Mouse (Mus musculus) MEL (cell line): ENCODE results near the gene Snd1. TPM values are rescaled to one million over a fixed set of nuclear protein-coding genes. Genes with fewer than 3 reads are reported as not detected.

ENCODE experiments used
- DNase-seq: peaks from one replicate; pipeline ENCODE4 v3.0.0; 2011; ENCODE audit warnings: low read depth, low spot score
- H3K27ac ChIP-seq: 2 replicates; pipeline ENCODE4 v1.5.1; 2012; ENCODE audit warnings: low read depth, mild to moderate bottlenecking, control low read depth, low read length, moderate library complexity; ENCODE audit not compliant: control insufficient read depth
- H3K27me3 ChIP-seq, 2 experiments: fragments of 150-350 bp in 1 of 2; sonication (generic) in 1 of 2; 2 replicates each; pipeline ENCODE4 v1.6.1; 2012; ENCODE audit warnings: low read length in 2 of 2, mild to moderate bottlenecking in 2 of 2, improper control_type of control experiment in 1 of 2, moderate library complexity in 1 of 2; ENCODE audit not compliant: insufficient read depth in 2 of 2, control insufficient read depth in 1 of 2
- H3K36me3 ChIP-seq, 2 experiments: 2 replicates each; pipeline ENCODE4 v1.6.1; 2012 to 2014; ENCODE audit warnings: low read length in 2 of 2, improper control_type of control experiment in 1 of 2, inconsistent platforms in 1 of 2, mild to moderate bottlenecking in 1 of 2; ENCODE audit not compliant: insufficient read depth in 2 of 2, control insufficient read depth in 1 of 2
- H3K4me1 ChIP-seq, 2 experiments: fragments of 150-350 bp in 1 of 2; sonication (generic) in 1 of 2; 2 replicates each; pipeline ENCODE4 v1.6.1; 2012; ENCODE audit warnings: low read length in 2 of 2, improper control_type of control experiment in 1 of 2, mild to moderate bottlenecking in 1 of 2; ENCODE audit not compliant: insufficient read depth in 2 of 2, control insufficient read depth in 1 of 2
- H3K4me3 ChIP-seq, 2 experiments: fragments of 150-350 bp in 1 of 2; sonication (generic) in 1 of 2; 2 replicates each; pipeline ENCODE4 v1.5.1; 2012; ENCODE audit warnings: low read depth in 2 of 2, low read length in 2 of 2, mild to moderate bottlenecking in 2 of 2, moderate library complexity in 2 of 2, control low read depth in 1 of 2, improper control_type of control experiment in 1 of 2; ENCODE audit not compliant: control insufficient read depth in 1 of 2, insufficient read depth in 1 of 2
- H3K79me2 ChIP-seq: 2 replicates; pipeline ENCODE4 v1.6.1; 2012; ENCODE audit warnings: mild to moderate bottlenecking, low read length, moderate library complexity; ENCODE audit not compliant: control insufficient read depth, poor library complexity, insufficient read depth
- H3K9ac ChIP-seq: 2 replicates; pipeline ENCODE4 v1.6.1; 2012; ENCODE audit warnings: low read depth, mild to moderate bottlenecking, control low read depth, low read length, moderate library complexity; ENCODE audit not compliant: control insufficient read depth, poor library complexity, severe bottlenecking
- H3K9me3 ChIP-seq: fragments of 150-350 bp; sonication (generic); replicated peaks from 2 replicates; pipeline ENCODE4 v1.6.1; 2012; ENCODE audit warnings: mild to moderate bottlenecking, low read length, improper control_type of control experiment, moderate library complexity; ENCODE audit not compliant: insufficient read depth
- BHLHE40 ChIP-seq: IDR thresholded peaks from 2 replicates; pipeline ENCODE4 v1.6.1; 2012; ENCODE audit warnings: low read depth, mild to moderate bottlenecking, inconsistent platforms, low read length, improper control_type of control experiment, borderline replicate concordance
- CHD1 ChIP-seq: IDR thresholded peaks from 2 replicates; pipeline ENCODE4 v1.6.1; 2012; ENCODE audit warnings: low read depth, mild to moderate bottlenecking, inconsistent platforms, low read length, improper control_type of control experiment
- E2F4 ChIP-seq: IDR thresholded peaks from 2 replicates; pipeline ENCODE4 v1.6.1; 2011; ENCODE audit warnings: low read depth, low read length, improper control_type of control experiment, borderline replicate concordance
- GATA1 ChIP-seq: IDR thresholded peaks from 2 replicates; pipeline ENCODE4 v1.6.1; 2011; ENCODE audit warnings: low read depth, low read length, improper control_type of control experiment
- HCFC1 ChIP-seq: IDR thresholded peaks from 2 replicates; pipeline ENCODE4 v1.6.1; 2012; ENCODE audit warnings: low read depth, mild to moderate bottlenecking, inconsistent platforms, low read length, improper control_type of control experiment, moderate library complexity
- MAX ChIP-seq: IDR thresholded peaks from 2 replicates; pipeline ENCODE4 v1.6.1; 2011; ENCODE audit warnings: low read length, improper control_type of control experiment
- MAZ ChIP-seq: IDR thresholded peaks from 2 replicates; pipeline ENCODE4 v1.6.1; 2012; ENCODE audit warnings: low read depth, mild to moderate bottlenecking, inconsistent platforms, low read length, improper control_type of control experiment
- MXI1 ChIP-seq: IDR thresholded peaks from 2 replicates; pipeline ENCODE4 v1.6.1; 2011; ENCODE audit warnings: mild to moderate bottlenecking, low read depth, low read length, improper control_type of control experiment
- MYB ChIP-seq: IDR thresholded peaks from 2 replicates; pipeline ENCODE4 v1.6.1; 2011; ENCODE audit warnings: mild to moderate bottlenecking, low read depth, low read length, improper control_type of control experiment
- MYC ChIP-seq: IDR thresholded peaks from 2 replicates; pipeline ENCODE4 v1.6.1; 2011; ENCODE audit warnings: low read depth, mild to moderate bottlenecking, low read length, improper control_type of control experiment, moderate library complexity
- NELFE ChIP-seq: IDR thresholded peaks from 2 replicates; pipeline ENCODE4 v1.6.1; 2011; ENCODE audit warnings: low read depth, low read length, improper control_type of control experiment
- NRF1 ChIP-seq: IDR thresholded peaks from 2 replicates; pipeline ENCODE4 v1.6.1; 2014; ENCODE audit warnings: low read depth, mild to moderate bottlenecking, inconsistent platforms, low read length, improper control_type of control experiment, moderate library complexity; ENCODE audit not compliant: poor library complexity, insufficient read depth, severe bottlenecking
- POLR2AphosphoS2 ChIP-seq: IDR thresholded peaks from 2 replicates; pipeline ENCODE4 v1.6.1; 2011; ENCODE audit warnings: low read length, improper control_type of control experiment
- RAD21 ChIP-seq: IDR thresholded peaks from 2 replicates; pipeline ENCODE4 v1.6.1; 2011; ENCODE audit warnings: mild to moderate bottlenecking, low read depth, low read length, improper control_type of control experiment
- RCOR1 ChIP-seq: IDR thresholded peaks from 2 replicates; pipeline ENCODE4 v1.6.1; 2012; ENCODE audit warnings: low read depth, mild to moderate bottlenecking, inconsistent platforms, low read length, improper control_type of control experiment
- SIN3A ChIP-seq: IDR thresholded peaks from 2 replicates; pipeline ENCODE4 v1.6.1; 2012; ENCODE audit warnings: low read length, improper control_type of control experiment, inconsistent platforms
- SMC3 ChIP-seq: IDR thresholded peaks from 2 replicates; pipeline ENCODE4 v1.6.1; 2011; ENCODE audit warnings: low read depth, low read length, improper control_type of control experiment
- TAL1 ChIP-seq: IDR thresholded peaks from 2 replicates; pipeline ENCODE4 v1.6.1; 2012; ENCODE audit warnings: mild to moderate bottlenecking, inconsistent platforms, low read length, moderate library complexity, mixed read lengths
- TBP ChIP-seq: IDR thresholded peaks from 2 replicates; pipeline ENCODE4 v1.8.0; 2011; ENCODE audit warnings: low read depth, low read length, improper control_type of control experiment
- TCF12 ChIP-seq: IDR thresholded peaks from 2 replicates; pipeline ENCODE4 v1.6.1; 2014; ENCODE audit warnings: low read depth, mild to moderate bottlenecking, inconsistent platforms, low read length, improper control_type of control experiment, moderate library complexity
- UBTF ChIP-seq: IDR thresholded peaks from 2 replicates; pipeline ENCODE4 v1.6.1; 2012; ENCODE audit warnings: low read depth, mild to moderate bottlenecking, inconsistent platforms, low read length, improper control_type of control experiment, moderate library complexity, borderline replicate concordance; ENCODE audit not compliant: insufficient read depth
- USF1 ChIP-seq: IDR thresholded peaks from 2 replicates; pipeline ENCODE4 v1.6.1; 2014; ENCODE audit warnings: low read depth, mild to moderate bottlenecking, inconsistent platforms, low read length, improper control_type of control experiment, moderate library complexity
- USF2 ChIP-seq, 2 experiments: IDR thresholded peaks; 2 replicates each; pipeline ENCODE4 v1.6.1; 2011 to 2012; ENCODE audit warnings: improper control_type of control experiment in 2 of 2, low read length in 2 of 2, borderline replicate concordance in 1 of 2, inconsistent platforms in 1 of 2, low read depth in 1 of 2, mild to moderate bottlenecking in 1 of 2; ENCODE audit not compliant: insufficient read depth in 1 of 2
- ZNF384 ChIP-seq: IDR thresholded peaks from 2 replicates; pipeline ENCODE4 v1.6.1; 2012; ENCODE audit warnings: low read depth, mild to moderate bottlenecking, inconsistent platforms, low read length, improper control_type of control experiment
- polyA plus RNA-seq, 2 experiments: library from polyadenylated mRNA; stranded (reverse) in 1 of 2; unstranded in 1 of 2; fragments of >175 nt in 1 of 2; fragments of >200 nt in 1 of 2; gene quantifications; 2 replicates each; pipeline versions ENCODE4 v1.2.1 to v1.2.4; 2012; ENCODE audit warnings: low replicate concordance in 2 of 2, low read depth in 1 of 2; ENCODE audit not compliant: insufficient read length in 2 of 2, insufficient read depth in 1 of 2, missing spikeins in 1 of 2
- total RNA-seq: library from RNA; depleted of rRNA; stranded (reverse); fragments of 300-350 nt; gene quantifications from 2 replicates; pipeline ENCODE4 v1.2.3, GENCODE M21; 2012

Snd1 gene
- total and polyA plus RNA-seq, 3 experiments = 192 to 280 TPM; not detected in 1

- H3K9ac ChIP-seq = no peak overlapping the region
- no peaks in the 10 kb centered on the region for H3K36me3 ChIP-seq
- DNase-seq = no peak
- peaks cover 3 to 9% of the 10 kb centered on the region in 2 experiments; a peak in 3 of 4 replicates for H3K27me3 ChIP-seq
- no peak overlapping the region for H3K27ac ChIP-seq
- H3K9me3 ChIP-seq = no peaks in the 10 kb centered on the region
- no peaks in the 10 kb centered on the region for H3K79me2 ChIP-seq
- H3K4me1 ChIP-seq = no peaks in the 10 kb centered on the region
- no peak for TF ChIP-seq MAX
- TF ChIP-seq GATA1 = no peak
- no peak for TF ChIP-seq E2F4
- no peak for TF ChIP-seq MYC
- TF ChIP-seq MAZ = no peak
- TF ChIP-seq MYB = no peak
- TF ChIP-seq CHD1 = no peak
- no peak for TF ChIP-seq TCF12
- no peak for TF ChIP-seq MXI1
- no peak for TF ChIP-seq RCOR1
- TF ChIP-seq USF1 = no peak
- TF ChIP-seq TBP = no peak
- H3K4me3 ChIP-seq = no peak overlapping the region
Measured at GRCm38 (mm10) chr6:28464630-28465029, 10.3 kb upstream of the Snd1 start.

GRCm38 (mm10) chr6:28470017-28470602, 4.8 kb upstream of the Snd1 start:
- Histone ChIP-seq H3K36me3 (no peaks in the 10 kb centered on the region), H3K79me2 (no peaks in the 10 kb centered on the region), H3K27me3 (peaks cover 1 to 3% of the 10 kb centered on the region in 2 experiments; a peak in 3 of 4 replicates), H3K4me3 (no peak overlapping the region), H3K4me1 (no peaks in the 10 kb centered on the region), H3K27ac (no peak overlapping the region), H3K9me3 (no peaks in the 10 kb centered on the region), H3K9ac (no peak overlapping the region)
- no peak for DNase-seq
- no peak for TF ChIP-seq SIN3A
- no peak for TF ChIP-seq UBTF
- no peak for TF ChIP-seq HCFC1
- no peak for TF ChIP-seq SMC3
- TF ChIP-seq USF1 = no peak
- TF ChIP-seq POLR2AphosphoS2 = no peak
- no peak for TF ChIP-seq RAD21
- no peak for TF ChIP-seq NELFE
- TF ChIP-seq E2F4 = no peak
- no peak for TF ChIP-seq NRF1
- TF ChIP-seq BHLHE40 = no peak
- TF ChIP-seq USF2 (IDR thresholded peaks at IDR 0.05; ENCODE audit: borderline replicate concordance in 1 of 2, insufficient read depth in 1 of 2, low read depth in 1 of 2, low read length in 2 of 2) = no peak
- no peak for TF ChIP-seq TBP
- no peak for TF ChIP-seq ZNF384
- TF ChIP-seq MAX = no peak
- TF ChIP-seq TAL1 = no peak
- no peak for TF ChIP-seq TCF12
